Mouse (Mus musculus) MN1 (cell line): ENCODE measurements at regions not wholly inside any gene's neighbourhood (a gene's known extent, or its start where the extent isn't known, plus 50 kb on each side); places are given as distances from the start of the nearest gene placed in this dataset.
"Not testable (repeated sequence)": the region's sequence is repeated elsewhere in the genome, so short reads cannot be mapped to it uniquely, and the experiment has no call there.

Experiments
- DNase-seq: peaks from one replicate; pipeline ENCODE4 v3.0.0-alpha.2; 2016; ENCODE audit warnings: low spot score

GRCm38 (mm10) chr8:15670722-15671121 is 624.8 kb upstream of the BB014433 start:
- DNase-seq: no peak

- no peak for DNase-seq
Observed at GRCm38 (mm10) chr8:15670298-15670697, 624.4 kb upstream of the BB014433 start.

DNA sequence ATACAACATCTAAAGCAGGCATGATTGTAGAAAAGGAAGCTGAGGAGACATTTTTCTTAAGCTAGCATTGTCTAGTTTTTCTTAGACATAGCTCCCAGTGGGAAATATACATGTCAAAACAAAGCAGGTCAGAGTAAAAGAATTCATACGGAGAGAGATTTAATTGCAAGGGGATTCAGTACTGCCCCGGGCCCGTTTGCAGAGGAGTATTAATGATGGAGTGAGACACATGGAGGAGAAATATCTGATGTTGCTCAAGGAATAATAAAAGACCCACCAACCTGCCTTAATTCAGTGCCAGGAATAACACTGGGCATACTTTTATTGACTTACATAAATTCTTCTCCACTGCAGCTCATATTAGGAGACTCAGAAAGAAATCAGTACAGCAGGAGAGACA is 623.6 kb upstream of the BB014433 start:
- DNase-seq: no peak

DNA sequence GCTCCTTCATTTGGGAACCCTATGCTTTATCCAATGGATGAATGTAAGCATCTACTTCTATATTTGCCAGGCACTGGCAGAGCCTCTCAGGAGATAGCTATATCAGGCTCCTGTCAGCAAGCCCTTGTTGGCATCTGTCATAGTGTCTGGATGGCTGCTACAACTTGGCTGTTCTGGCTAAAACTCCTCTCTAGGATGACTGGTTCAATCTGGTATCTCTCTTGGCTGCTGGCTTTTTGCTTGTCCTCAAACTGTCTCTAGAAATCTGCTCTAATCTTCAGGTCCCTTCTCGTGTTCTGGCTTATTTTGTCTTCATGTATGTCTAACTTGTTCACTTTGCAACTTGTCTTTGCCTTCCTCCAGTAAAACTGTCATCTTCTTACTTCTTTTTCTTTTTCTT is 614.7 kb upstream of the BB014433 start:
- DNase-seq: no peak

DNA sequence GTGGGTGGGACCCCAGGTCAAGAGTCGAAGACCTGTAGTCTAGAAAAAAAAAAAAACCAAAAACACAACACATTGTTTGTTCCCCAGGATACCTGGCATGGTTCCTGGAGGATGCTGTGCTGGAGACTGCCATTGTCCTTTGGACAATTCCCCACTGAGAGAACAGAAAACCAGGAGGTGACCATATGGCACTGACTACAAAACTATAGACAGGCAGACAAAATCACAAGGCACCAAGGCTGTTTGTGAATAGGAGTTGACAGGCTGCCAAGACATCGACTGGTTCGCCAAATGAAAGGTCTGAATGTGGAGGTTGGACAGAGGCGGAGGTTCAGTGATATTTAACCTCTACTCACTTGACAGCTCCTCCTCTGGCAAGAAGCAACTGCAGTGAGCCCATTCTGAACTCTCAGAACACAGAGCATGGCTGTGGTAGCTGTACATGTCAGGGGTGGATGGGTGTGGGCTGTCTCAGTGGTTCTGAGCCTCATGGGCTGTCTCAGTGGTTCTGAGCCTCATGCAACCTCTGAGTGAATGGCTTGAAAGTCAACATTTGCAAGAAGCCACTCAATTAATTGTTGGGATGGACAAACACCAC is 589.0 kb upstream of the BB014433 start:
- DNase-seq: no peak

GRCm38 (mm10) chr8:15628584-15628983 is 582.7 kb upstream of the BB014433 start:
- no peak for DNase-seq

DNA sequence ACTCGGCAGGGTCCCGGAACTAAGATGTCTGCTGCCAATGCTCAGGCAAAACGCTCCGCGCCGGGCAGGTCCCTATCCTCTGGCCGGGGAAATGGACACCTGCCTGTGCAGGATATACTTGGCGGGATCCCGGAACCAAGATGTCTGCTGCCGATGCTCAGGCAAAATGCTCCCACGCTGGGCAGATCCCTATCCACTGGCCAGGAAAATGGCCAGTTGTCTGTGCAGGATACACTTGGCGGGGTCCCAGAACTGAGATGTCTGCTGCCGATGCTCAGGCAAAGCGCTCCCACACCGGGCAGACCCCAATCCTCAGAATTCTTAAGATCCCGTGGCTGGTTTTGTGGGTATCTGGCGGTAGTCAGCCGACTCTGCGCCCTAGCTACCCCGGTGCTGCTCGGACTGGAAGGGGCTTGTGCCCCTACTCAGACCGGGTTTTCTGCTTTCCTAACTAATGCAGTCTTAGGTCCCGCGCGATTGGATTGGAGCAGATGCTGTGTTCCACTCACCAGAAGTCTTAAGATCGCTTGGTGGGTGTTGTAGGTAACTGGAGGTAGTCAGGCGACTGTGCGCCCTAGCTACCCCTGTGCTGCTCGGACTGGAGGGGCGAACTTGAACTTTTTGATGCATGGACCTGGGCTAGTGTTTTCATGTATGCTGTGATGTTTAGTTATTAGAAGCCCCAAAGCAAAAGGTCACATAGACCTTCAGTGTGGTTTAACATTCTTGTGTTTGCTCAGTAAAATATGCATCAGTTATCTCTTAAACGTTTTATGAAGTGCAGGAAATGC is 577.9 kb upstream of the BB014433 start:
- not testable (repeated sequence) for DNase-seq

DNA sequence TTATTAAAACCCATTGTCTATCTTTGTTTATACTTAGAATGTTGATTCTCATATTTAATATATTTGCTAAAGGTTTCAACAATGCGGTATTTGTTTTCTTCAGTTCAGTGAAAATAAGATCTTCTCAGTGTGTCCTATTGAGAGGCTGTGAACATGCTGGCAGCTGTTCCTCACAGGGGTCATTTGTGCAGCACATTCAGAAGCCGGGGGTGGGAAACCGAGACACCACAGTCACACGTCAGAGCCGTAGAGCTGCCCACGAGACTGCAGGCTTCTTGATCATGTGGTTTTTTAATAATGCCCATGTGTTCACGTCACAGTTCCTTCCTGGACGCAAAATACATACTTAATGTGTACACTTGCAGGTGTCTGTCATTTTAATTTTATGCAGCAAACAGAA is 564.3 kb upstream of the BB014433 start:
- no peak for DNase-seq

- no peak for DNase-seq
Observed at GRCm38 (mm10) chr8:15607598-15608215, 561.8 kb upstream of the BB014433 start.

DNA sequence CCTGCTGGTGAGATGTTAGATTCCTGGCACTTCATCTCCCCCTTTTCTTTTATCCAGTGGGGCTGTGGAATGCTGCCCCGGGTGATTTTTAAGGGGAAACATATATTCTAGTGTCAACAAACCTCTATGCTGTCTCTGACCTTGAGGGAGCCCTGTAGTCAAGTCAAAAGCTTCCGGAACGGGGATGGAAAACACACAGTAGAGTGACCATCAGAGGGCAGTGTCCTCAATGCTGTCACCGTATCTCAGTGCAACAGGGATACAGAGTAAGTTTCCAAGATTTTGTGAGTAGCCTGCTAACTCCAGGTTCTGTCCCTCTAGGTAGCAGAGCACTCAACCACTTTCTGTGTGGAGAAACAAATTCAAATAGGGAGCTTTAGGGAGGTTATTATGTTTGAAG is 555.7 kb upstream of the BB014433 start:
- DNase-seq: no peak

GRCm38 (mm10) chr8:15593106-15593505 is 547.2 kb upstream of the BB014433 start:
- no peak for DNase-seq

GRCm38 (mm10) chr8:15583782-15584181 is 537.9 kb upstream of the BB014433 start:
- DNase-seq: no peak

GRCm38 (mm10) chr8:15570091-15570490 is 524.2 kb upstream of the BB014433 start:
- DNase-seq: no peak

GRCm38 (mm10) chr8:15567742-15568141 is 521.9 kb upstream of the BB014433 start:
- no peak for DNase-seq

- no peak for DNase-seq
Observed at GRCm38 (mm10) chr8:15562310-15563296, 516.7 kb upstream of the BB014433 start.

GRCm38 (mm10) chr8:15532027-15532426 is 486.1 kb upstream of the BB014433 start:
- DNase-seq: no peak

- no peak for DNase-seq
Observed at GRCm38 (mm10) chr8:15525461-15525860, 479.6 kb upstream of the BB014433 start.

- not testable (repeated sequence) for DNase-seq
Observed at GRCm38 (mm10) chr8:15519896-15520295, 474.0 kb upstream of the BB014433 start.

- DNase-seq: no peak
Observed at GRCm38 (mm10) chr8:15500973-15501372, 455.1 kb upstream of the BB014433 start.

- DNase-seq: no peak
Observed at GRCm38 (mm10) chr8:15497566-15497965, 451.7 kb upstream of the BB014433 start.

GRCm38 (mm10) chr8:15496248-15496647 is 450.4 kb upstream of the BB014433 start:
- no peak for DNase-seq

- no peak for DNase-seq
Observed at GRCm38 (mm10) chr8:15490774-15491173, 444.9 kb upstream of the BB014433 start.
